Comparison of ENCODE assay signal across 25 mouse cellular contexts in the genomic region with DNA sequence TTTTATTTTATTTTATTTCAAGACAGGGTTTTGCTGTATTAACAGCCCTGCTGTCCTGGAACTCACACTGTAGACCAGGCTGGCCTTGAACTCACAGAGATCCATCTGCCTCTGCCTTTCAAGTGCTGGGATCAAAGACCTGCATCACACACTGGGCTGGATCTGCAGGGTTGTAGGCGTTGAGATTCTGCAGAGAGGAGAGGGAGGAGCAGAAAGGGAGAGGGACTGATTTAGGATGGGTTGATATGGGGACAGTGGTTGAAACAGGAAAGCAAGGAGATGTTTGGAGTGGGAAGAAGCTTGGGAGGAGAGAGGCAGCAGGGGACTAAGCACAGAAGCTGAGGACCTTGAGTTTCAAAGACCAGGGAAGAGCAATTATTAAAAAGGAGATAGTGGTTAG. TPM values are rescaled to one million over a fixed set of nuclear protein-coding genes. Genes with fewer than 3 reads are reported as not detected.
A peak's percentile ranks its signal among the peaks of the same experiment; 100 is the strongest.
DNase-seq lines count a peak whose midpoint lies in the region; ATAC-seq lines count a peak whose summit lies in the region.
"Had no signal": no experiment of that assay in that cellular context is flagged by ENCODE, and none has a peak within 500 bp of the region (broad histone marks: within the 10 kb centered on the region; RNA-seq: fewer than 3 reads in every experiment).

No protein-coding gene starts in this region.

- ATAC-seq in kidney, embryonic 14.5 days (ENCODE audit: low FRiP score, low TSS enrichment): no peak
- ATAC-seq: forebrain, embryonic 13.5 days; forebrain, embryonic 15.5 days; forebrain, postnatal 0 days had no signal

- peaks cover 12% of the 10 kb centered on the region for H3K4me1 ChIP-seq in limb, embryonic 10.5 days
- H3K4me1 ChIP-seq in kidney, embryonic 14.5 days (ENCODE audit: control insufficient read depth, insufficient read depth, low read length): peaks cover 1% of the 10 kb centered on the region; the same call in 1 of the 2 replicates
- H3K4me1 ChIP-seq: embryonic facial prominence, embryonic 12.5 days; forebrain, embryonic 13.5 days; forebrain, embryonic 15.5 days had no signal

- no peaks in the 10 kb centered on the region for H3K27me3 ChIP-seq in limb, embryonic 10.5 days (ENCODE audit: low read depth, poor library complexity, severe bottlenecking)
- H3K27me3 ChIP-seq in kidney, embryonic 14.5 days (ENCODE audit: control insufficient read depth, insufficient read depth, low read length): no peaks in the 10 kb centered on the region
- H3K27me3 ChIP-seq: embryonic facial prominence, embryonic 12.5 days; forebrain, embryonic 13.5 days; forebrain, embryonic 15.5 days had no signal

- H3K4me2 ChIP-seq in kidney, embryonic 14.5 days (replicated peaks; ENCODE audit: low read depth, low read length): no peak overlapping the region
- H3K4me2 ChIP-seq: embryonic facial prominence, embryonic 12.5 days; forebrain, embryonic 13.5 days; forebrain, embryonic 15.5 days had no signal

- no peaks in the 10 kb centered on the region for H3K9me3 ChIP-seq in limb, embryonic 10.5 days (replicated peaks)
- H3K9me3 ChIP-seq in kidney, embryonic 14.5 days (ENCODE audit: control insufficient read depth, low read length): no peaks in the 10 kb centered on the region
- H3K9me3 ChIP-seq: embryonic facial prominence, embryonic 12.5 days; forebrain, embryonic 13.5 days; forebrain, embryonic 15.5 days had no signal

- peaks cover 92% of the 10 kb centered on the region for H3K36me3 ChIP-seq in limb, embryonic 10.5 days
- H3K36me3 ChIP-seq in kidney, embryonic 14.5 days (ENCODE audit: control insufficient read depth, insufficient read depth, low read length): no peaks in the 10 kb centered on the region
- H3K36me3 ChIP-seq: embryonic facial prominence, embryonic 12.5 days; forebrain, embryonic 15.5 days had no signal

- no peak overlapping the region for H3K9ac ChIP-seq in kidney, embryonic 14.5 days (ENCODE audit: low read depth, low read length)
- H3K9ac ChIP-seq: embryonic facial prominence, embryonic 12.5 days; forebrain, embryonic 13.5 days; forebrain, embryonic 15.5 days; forebrain, postnatal 0 days had no signal

- 38% methylated on average over 1 of the region's 1 CpGs for WGBS in limb, embryonic 10.5 days
- WGBS in kidney, embryonic 14.5 days: 45% methylated on average over 1 of the region's 1 CpGs

- 0 out of 2 replicates have a peak overlapping the region, but pooled peaks have one; percentile 14 for H3K27ac ChIP-seq in limb, embryonic 10.5 days
- no peak overlapping the region for H3K27ac ChIP-seq in kidney, embryonic 14.5 days (ENCODE audit: low read depth, low read length)
- H3K27ac ChIP-seq: embryonic facial prominence, embryonic 12.5 days; forebrain, embryonic 13.5 days; forebrain, embryonic 15.5 days had no signal

- peak; percentile 54 for DNase-seq in adrenal gland, adult 2 months
- no peak for DNase-seq in adrenal gland, postnatal 4 days (ENCODE audit: low spot score in 2 of 2)
- DNase-seq in heart, adult 11 months: peak; percentile 74
- no peak for DNase-seq in heart, adult 18-20 months
- DNase-seq in adrenal gland, postnatal 14 days: peak; percentile 51
- DNase-seq in limb, embryonic 10.5 days (ENCODE audit: low spot score): no peak
- no peak for DNase-seq in urinary bladder, adult 18-20 months (ENCODE audit: low spot score in 2 of 2)
- DNase-seq: cerebellum, adult 11 months; cerebellum, adult 18-20 months; cerebellum, adult 8-10 months; cerebellum, adult 9-11 months; cerebellum, postnatal 14 days; cerebellum, postnatal 36 days; embryo, embryonic 11 days; forebrain, postnatal 0 days had no signal

- no peak overlapping the region for H3K4me3 ChIP-seq in limb, embryonic 10.5 days
- H3K4me3 ChIP-seq in kidney, embryonic 14.5 days (ENCODE audit: low read length): no peak overlapping the region
- H3K4me3 ChIP-seq: embryonic facial prominence, embryonic 12.5 days; forebrain, embryonic 13.5 days; forebrain, embryonic 15.5 days had no signal

RNA-seq across cellular contexts. Expression of a gene that starts 8.4 kb away (rescaled TPM):
- 1 to 10 TPM; 1.6 to 2.1 TPM for total RNA-seq in adrenal gland, adult 2 months (2021)
- polyA plus RNA-seq in adrenal gland, adult 2 months (2012; rRNA removed): 0.94 and 1.1 TPM in 2 replicates
- 1 to 10 TPM; 2.9 to 3.2 TPM for total RNA-seq in adrenal gland, postnatal 4 days (2021)
- total RNA-seq in heart, adult 18-20 months (2021): not detected
- total RNA-seq in adrenal gland, postnatal 14 days (2021): 1.7 and 2.1 TPM in 2 replicates
- polyA plus RNA-seq in limb, embryonic 10.5 days (2016; fragmentation: Nextera tagmentation; extraction: Ambion mirVana): 1.1 and 1.4 TPM in 2 replicates
- polyA plus RNA-seq in kidney, embryonic 14.5 days (2014; fragmentation: Nextera tagmentation; extraction: Ambion mirVana): 0.09 and 0.12 TPM in 2 replicates
- total RNA-seq: common myeloid progenitor, adult 5-6 weeks; ES-E14; MEL had no signal
- polyA plus RNA-seq: C2C12 had no signal

RNA-seq across cellular contexts. Expression of a gene that starts 18.3 kb away (rescaled TPM):
- total RNA-seq in adrenal gland, adult 2 months (2021): under 1 TPM; 0.69 to 0.98 TPM
- 0.10 TPM in 1 of 2 replicates, not detected in the other for polyA plus RNA-seq in adrenal gland, adult 2 months (2012; rRNA removed)
- total RNA-seq in adrenal gland, postnatal 4 days (2021): 100 to 1,000 TPM in 1 of 2 experiments, 1 to 10 TPM in 1; 2.1 to 257 TPM
- under 1 TPM in 1 of 2 experiments, not detected in 1; 0.25 TPM for total RNA-seq in heart, adult 18-20 months (2021)
- total RNA-seq in adrenal gland, postnatal 14 days (2021): 0.56 and 0.90 TPM in 2 replicates
- polyA plus RNA-seq in limb, embryonic 10.5 days (2016; fragmentation: Nextera tagmentation; extraction: Ambion mirVana): 109 and 110 TPM in 2 replicates
- polyA plus RNA-seq in kidney, embryonic 14.5 days (2014; fragmentation: Nextera tagmentation; extraction: Ambion mirVana): 22.7 and 29.8 TPM in 2 replicates
- total RNA-seq: common myeloid progenitor, adult 5-6 weeks had no signal
- polyA plus RNA-seq: C2C12 had no signal

RNA-seq across cellular contexts. Expression of a gene that starts 50.1 kb away (rescaled TPM):
- total RNA-seq in adrenal gland, adult 2 months (2021): under 1 TPM in 1 of 2 experiments, not detected in 1; 0.28 TPM
- polyA plus RNA-seq in adrenal gland, adult 2 months (2012; rRNA removed): not detected in 2 replicates
- total RNA-seq in adrenal gland, postnatal 4 days (2021): under 1 TPM; 0.45 to 0.59 TPM
- total RNA-seq in heart, adult 18-20 months (2021): under 1 TPM in 1 of 2 experiments, not detected in 1; 0.41 TPM
- 0.33 TPM in 1 of 2 replicates, not detected in the other for total RNA-seq in adrenal gland, postnatal 14 days (2021)
- 0.38 and 0.59 TPM in 2 replicates for polyA plus RNA-seq in limb, embryonic 10.5 days (2016; fragmentation: Nextera tagmentation; extraction: Ambion mirVana)
- 0.51 TPM in 1 of 2 replicates, not detected in the other for polyA plus RNA-seq in kidney, embryonic 14.5 days (2014; fragmentation: Nextera tagmentation; extraction: Ambion mirVana)
- total RNA-seq: common myeloid progenitor, adult 5-6 weeks had no signal
- polyA plus RNA-seq: forebrain, embryonic 11.5 days; forebrain, embryonic 13.5 days; forebrain, embryonic 15.5 days; forebrain, postnatal 0 days had no signal

RNA-seq across cellular contexts. Expression of a gene that starts 50.1 kb away (rescaled TPM):
- 10 to 100 TPM; 24.2 to 28.0 TPM for total RNA-seq in adrenal gland, adult 2 months (2021)
- polyA plus RNA-seq in adrenal gland, adult 2 months (2012; rRNA removed): 32.8 and 43.3 TPM in 2 replicates
- 10 to 100 TPM; 36.1 to 36.9 TPM for total RNA-seq in adrenal gland, postnatal 4 days (2021)
- total RNA-seq in heart, adult 18-20 months (2021): 1 to 10 TPM; 8.5 to 8.6 TPM
- 24.1 and 24.7 TPM in 2 replicates for total RNA-seq in adrenal gland, postnatal 14 days (2021)
- polyA plus RNA-seq in limb, embryonic 10.5 days (2016; fragmentation: Nextera tagmentation; extraction: Ambion mirVana): 45.7 and 51.6 TPM in 2 replicates
- 35.2 and 56.8 TPM in 2 replicates for polyA plus RNA-seq in kidney, embryonic 14.5 days (2014; fragmentation: Nextera tagmentation; extraction: Ambion mirVana)

RNA-seq across cellular contexts. Expression of a gene that starts 51.1 kb away (rescaled TPM):
- total RNA-seq in adrenal gland, adult 2 months (2021): not detected
- polyA plus RNA-seq in adrenal gland, adult 2 months (2012; rRNA removed): not detected in 2 replicates
- total RNA-seq in adrenal gland, postnatal 4 days (2021): not detected
- not detected for total RNA-seq in heart, adult 18-20 months (2021)
- not detected in 2 replicates for total RNA-seq in adrenal gland, postnatal 14 days (2021)
- polyA plus RNA-seq in limb, embryonic 10.5 days (2016; fragmentation: Nextera tagmentation; extraction: Ambion mirVana): 0.23 and 0.35 TPM in 2 replicates
- polyA plus RNA-seq in kidney, embryonic 14.5 days (2014; fragmentation: Nextera tagmentation; extraction: Ambion mirVana): 0.57 and 1.0 TPM in 2 replicates
- total RNA-seq: adrenal gland, postnatal 36 days; common myeloid progenitor, adult 5-6 weeks; ES-E14; forebrain, postnatal 0 days; MEL had no signal
- polyA plus RNA-seq: C2C12; forebrain, postnatal 0 days had no signal

Comparison
In these comparisons a context has a peak if more than half of its experiments do, and no peak if none do; other contexts are left out.
1. DNase-seq: peak in adrenal gland, adult 2 months (single experiment), heart, adult 11 months (single experiment) and adrenal gland, postnatal 14 days (single experiment); none in adrenal gland, postnatal 4 days (0 of 2), heart, adult 18-20 months (0 of 2), limb, embryonic 10.5 days (single experiment) and urinary bladder, adult 18-20 months (0 of 2).